Mouse (Mus musculus) erythroblast, embryonic 14.5 days (primary cell): ENCODE measurements around the gene Psd4.

Experiments used
- GATA1 ChIP-seq: IDR thresholded peaks from 2 replicates; pipeline ENCODE4 v1.6.1; 2012; ENCODE audit warnings: low read length, inconsistent platforms, mixed read lengths
- TAL1 ChIP-seq: IDR thresholded peaks from 3 replicates; pipeline ENCODE4 v1.6.1; 2012; ENCODE audit warnings: low read length, inconsistent platforms, mixed read lengths

DNA sequence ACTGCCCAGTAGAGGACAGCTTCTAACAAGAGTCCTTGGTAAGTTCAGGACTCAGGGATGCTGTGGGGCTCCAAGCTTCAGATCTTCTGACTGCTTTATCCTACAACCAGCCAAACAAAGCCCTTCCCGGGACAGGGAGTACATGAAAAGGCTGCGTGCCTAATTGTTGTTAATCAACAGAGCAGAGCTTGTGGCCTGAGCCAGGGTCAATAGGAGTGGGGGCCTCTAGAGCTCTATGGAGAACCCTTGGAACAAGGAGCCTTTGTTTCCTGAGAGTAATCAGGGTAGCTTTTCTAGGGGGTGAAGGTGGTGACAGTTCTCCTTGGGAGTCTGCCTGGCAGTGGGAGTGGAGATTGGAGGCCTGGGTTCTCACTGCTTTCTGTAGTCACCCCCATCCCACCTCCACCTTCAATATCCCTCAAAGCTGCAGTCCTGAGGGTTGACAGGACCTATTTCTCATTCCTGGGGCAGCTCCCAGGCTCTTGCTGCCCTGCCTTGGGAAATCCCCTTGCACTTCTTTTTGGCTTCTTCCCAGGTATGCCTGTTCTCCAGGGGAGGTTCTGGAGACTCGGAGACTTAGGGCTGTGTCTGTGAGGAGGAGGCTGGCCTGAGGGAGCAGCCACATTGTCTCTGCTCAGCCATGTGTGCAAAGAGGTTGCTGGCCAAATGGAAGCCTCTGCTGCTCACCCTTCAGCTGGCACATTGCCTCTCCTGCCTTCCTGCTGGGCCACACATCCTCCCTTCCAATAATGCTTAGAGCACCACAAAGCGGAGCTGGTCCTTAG is 40.5 kb downstream of the Psd4 start:
- TF ChIP-seq GATA1 (no peak), TAL1 (no peak)
